Mouse (Mus musculus) stomach, embryonic 15.5 days (tissue): ENCODE data around the gene Crx. TPM values are rescaled to one million over a fixed set of nuclear protein-coding genes. Genes with fewer than 3 reads are reported as not detected.
"Not testable (repeated sequence)": the region's sequence is repeated elsewhere in the genome, so short reads cannot be mapped to it uniquely, and the experiment has no call there.

Experiments used
- ATAC-seq: fragments of 200-750 bp; cut with Nextera tagmentation; 2 replicates; pipeline ENCODE4 v1.8.0; 2017; ENCODE audit warnings: low read depth, moderate number of reproducible peaks, moderate TSS enrichment; ENCODE audit not compliant: insufficient read depth, low FRiP score
- H3K27ac ChIP-seq: fragments of 300-500 bp; sonication (generic); 2 replicates; pipeline ENCODE4 v1.5.1; 2015; ENCODE audit warnings: mild to moderate bottlenecking, inconsistent platforms
- H3K27me3 ChIP-seq: fragments of 300-500 bp; sonication (generic); replicated peaks from 2 replicates; pipeline ENCODE4 v1.6.1; 2015; ENCODE audit warnings: inconsistent platforms
- H3K36me3 ChIP-seq: fragments of 300-500 bp; sonication (generic); 2 replicates; pipeline ENCODE4 v1.6.1; 2015; ENCODE audit warnings: inconsistent platforms
- H3K4me1 ChIP-seq: fragments of 300-500 bp; sonication (generic); 2 replicates; pipeline ENCODE4 v1.6.1; 2015; ENCODE audit warnings: inconsistent platforms
- H3K4me2 ChIP-seq: fragments of 300-500 bp; sonication (generic); 2 replicates; pipeline ENCODE4 v1.6.1; 2015; ENCODE audit warnings: mild to moderate bottlenecking, inconsistent platforms
- H3K4me3 ChIP-seq: fragments of 300-500 bp; sonication (generic); replicated peaks from 2 replicates; pipeline ENCODE4 v1.5.1; 2015; ENCODE audit warnings: inconsistent platforms
- H3K9ac ChIP-seq: fragments of 300-500 bp; sonication (generic); 2 replicates; pipeline ENCODE4 v1.6.1; 2015; ENCODE audit warnings: inconsistent platforms
- H3K9me3 ChIP-seq: fragments of 300-500 bp; sonication (generic); 2 replicates; pipeline ENCODE4 v1.6.1; 2016; ENCODE audit warnings: inconsistent platforms
- WGBS: fragments of 180-500 bp; shearing (Covaris S2); methylation state at CpG from one replicate; pipeline ENCODE4 v1.1.7; 2015; 5-methylcytosine and 5-hydroxymethylcytosine counted together
- polyA plus RNA-seq: library from polyadenylated mRNA; unstranded; fragments of >200 nt; fragmentation: Nextera tagmentation; extraction: Ambion mirVana; gene quantifications from 2 replicates; pipeline ENCODE4 v1.2.1, GENCODE M21; 2015

The Crx gene
- polyA plus RNA-seq, result not detected in 2 replicates

DNA sequence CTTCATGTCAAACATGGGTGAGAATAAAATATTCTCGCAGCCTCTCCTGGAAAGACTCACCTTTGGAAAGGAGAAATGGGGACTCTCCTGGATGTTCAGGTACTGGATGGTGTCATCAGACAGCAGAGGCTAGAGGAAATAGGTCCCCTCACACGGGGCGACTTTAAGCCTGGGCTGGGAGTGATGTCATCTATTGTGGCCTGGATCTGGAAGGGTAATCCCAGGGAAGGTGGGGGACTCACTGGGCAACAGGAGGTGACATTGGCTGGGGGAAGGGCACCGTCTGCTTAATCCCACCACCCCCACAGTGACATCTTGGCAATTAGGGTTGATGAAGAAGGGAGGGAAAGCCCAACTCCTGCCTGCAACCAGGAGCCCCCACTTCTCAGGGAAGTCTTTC is at the start of gene Crx:
Crx (minus strand) TSS at position 213 of the 400 bp plus-strand sequence.
- WGBS, result 40% methylated on average over 4 of the region's 4 CpGs
- Histone ChIP-seq H3K27me3 (no peaks in the 10 kb centered on the region), H3K4me3 (no peak within 1 kb of the TSS), H3K27ac (no peak within 1 kb of the TSS), H3K36me3 (no peaks in the 10 kb centered on the region), H3K4me2 (no peak within 1 kb of the TSS), H3K4me1 (no peaks in the 10 kb centered on the region), H3K9me3 (no peaks in the 10 kb centered on the region), H3K9ac (no peak within 1 kb of the TSS)
- ATAC-seq, result no peak

DNA sequence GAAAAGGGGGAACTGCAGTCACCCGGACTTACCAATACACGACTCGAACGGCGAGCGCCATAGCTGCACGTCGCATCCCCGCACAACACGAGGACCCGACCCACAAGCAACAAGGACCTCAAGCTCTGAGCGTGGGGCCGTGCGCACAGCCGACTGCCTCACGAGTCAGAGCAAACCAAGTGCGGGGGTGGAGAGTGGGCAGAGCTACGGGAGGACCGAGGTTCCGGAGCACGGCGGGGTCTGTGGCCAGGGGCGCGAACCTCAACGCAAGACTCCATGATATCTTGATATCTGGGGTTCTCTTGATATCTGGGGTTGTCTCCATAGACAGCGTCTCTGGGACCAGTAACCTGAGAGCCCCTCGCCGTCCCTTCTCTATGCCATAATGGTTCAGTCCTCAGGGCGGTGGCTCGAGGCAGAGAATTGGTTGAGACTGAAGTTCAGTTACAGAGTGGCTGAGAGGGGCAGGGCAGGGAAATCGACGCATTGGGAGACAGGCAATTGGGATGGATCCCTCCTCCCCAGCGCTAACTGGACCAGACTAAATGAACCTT is 42.5 kb upstream of the Crx start, which contains the start of gene Selenow:
Selenow (minus strand) TSS at position 183 of the 554 bp plus-strand sequence.
- peak within 1 kb of the TSS; percentile 81 for H3K4me3 ChIP-seq
- H3K9me3 ChIP-seq, result no peaks in the 10 kb centered on the region
- peaks cover 15% of the 10 kb centered on the region for H3K4me1 ChIP-seq
- under 1% methylated on average over 33 of the region's 33 CpGs for WGBS
- H3K4me2 ChIP-seq, result peak within 1 kb of the TSS; percentile 70
- H3K9ac ChIP-seq, result peak within 1 kb of the TSS; percentile 73
- no peaks in the 10 kb centered on the region for H3K27me3 ChIP-seq
- peak within 1 kb of the TSS; percentile 85 for H3K27ac ChIP-seq
- H3K36me3 ChIP-seq, result peaks cover 23% of the 10 kb centered on the region
- ATAC-seq, result peak; percentile 95

DNA sequence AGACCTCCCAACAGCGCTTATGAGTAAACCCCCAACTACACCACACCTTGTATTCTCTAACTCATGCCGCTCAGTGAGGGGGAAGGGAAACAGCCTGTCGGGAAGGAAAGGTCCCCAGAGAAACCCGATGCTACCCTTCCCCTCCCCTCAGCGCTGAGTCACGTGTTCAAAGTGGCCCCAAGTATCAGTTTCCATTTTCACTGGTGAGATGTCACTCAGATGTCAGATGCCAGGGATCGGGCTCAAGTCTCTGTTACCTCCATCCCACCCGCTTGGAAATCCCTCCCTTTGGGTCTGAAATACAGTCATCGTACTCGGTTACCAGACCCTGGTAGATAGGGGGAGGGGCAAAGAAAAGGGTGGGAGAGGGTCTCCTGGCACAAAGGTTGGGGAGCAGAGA is 42.0 kb upstream of the Crx start:
- peak overlapping the region; percentile 81 for H3K4me3 ChIP-seq
- H3K27me3 ChIP-seq, result no peaks in the 10 kb centered on the region
- peak overlapping the region; percentile 73 for H3K9ac ChIP-seq
- peaks cover 24% of the 10 kb centered on the region for H3K36me3 ChIP-seq
- ATAC-seq, result peak; percentile 17; the same call in 1 of the 2 replicates
- H3K4me1 ChIP-seq, result peaks cover 15% of the 10 kb centered on the region
- peak overlapping the region; percentile 85 for H3K27ac ChIP-seq
- peak overlapping the region; percentile 70 for H3K4me2 ChIP-seq
- 0% methylated on average over 10 of the region's 10 CpGs for WGBS
- H3K9me3 ChIP-seq, result no peaks in the 10 kb centered on the region

DNA sequence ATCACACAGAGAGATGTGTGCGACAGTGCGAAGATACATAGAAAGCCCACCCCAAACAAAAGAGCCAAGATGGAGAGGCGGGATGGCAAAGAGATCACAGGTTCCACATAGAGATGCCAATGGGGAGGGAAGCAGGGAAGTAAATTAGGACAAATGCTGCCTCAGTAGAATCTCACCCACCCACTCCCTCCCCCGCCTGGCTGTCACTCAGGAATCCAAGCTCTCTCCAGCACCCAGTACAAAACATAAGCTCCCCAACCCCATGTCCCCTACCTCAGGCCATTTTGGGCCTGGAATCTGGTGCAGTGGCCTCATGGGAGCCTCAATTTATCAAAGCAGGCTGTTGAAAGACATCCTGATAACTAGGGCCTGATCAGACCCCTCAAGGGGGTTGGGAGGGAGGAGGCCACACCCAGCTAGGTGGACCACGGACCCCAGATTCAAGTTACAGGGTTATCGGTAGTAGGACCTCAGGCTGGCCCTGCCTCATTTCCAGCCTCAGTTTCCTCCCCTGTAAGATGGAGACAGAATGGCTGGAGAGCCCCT is 41.0 kb upstream of the Crx start:
- H3K4me2 ChIP-seq, result peak overlapping the region; percentile 70
- no peaks in the 10 kb centered on the region for H3K9me3 ChIP-seq
- H3K4me3 ChIP-seq, result peak overlapping the region; percentile 81
- peaks cover 24% of the 10 kb centered on the region for H3K36me3 ChIP-seq
- peaks cover 15% of the 10 kb centered on the region for H3K4me1 ChIP-seq
- no peak for ATAC-seq
- H3K27me3 ChIP-seq, result no peaks in the 10 kb centered on the region
- H3K27ac ChIP-seq, result no peak overlapping the region
- peak overlapping the region; percentile 73; the same call in 1 of the 2 replicates for H3K9ac ChIP-seq
- WGBS, result 89% methylated on average over 6 of the region's 6 CpGs

- Histone ChIP-seq H3K27ac (no peak overlapping the region), H3K36me3 (peaks cover 24% of the 10 kb centered on the region), H3K9me3 (no peaks in the 10 kb centered on the region), H3K9ac (no peak overlapping the region), H3K4me3 (no peak overlapping the region), H3K4me2 (no peak overlapping the region), H3K27me3 (no peaks in the 10 kb centered on the region), H3K4me1 (peaks cover 15% of the 10 kb centered on the region)
- ATAC-seq, result no peak
- 93% methylated on average over 9 of the region's 9 CpGs for WGBS
Measured at GRCm38 (mm10) chr7:15919947-15920346, 40.2 kb upstream of the Crx start.

DNA sequence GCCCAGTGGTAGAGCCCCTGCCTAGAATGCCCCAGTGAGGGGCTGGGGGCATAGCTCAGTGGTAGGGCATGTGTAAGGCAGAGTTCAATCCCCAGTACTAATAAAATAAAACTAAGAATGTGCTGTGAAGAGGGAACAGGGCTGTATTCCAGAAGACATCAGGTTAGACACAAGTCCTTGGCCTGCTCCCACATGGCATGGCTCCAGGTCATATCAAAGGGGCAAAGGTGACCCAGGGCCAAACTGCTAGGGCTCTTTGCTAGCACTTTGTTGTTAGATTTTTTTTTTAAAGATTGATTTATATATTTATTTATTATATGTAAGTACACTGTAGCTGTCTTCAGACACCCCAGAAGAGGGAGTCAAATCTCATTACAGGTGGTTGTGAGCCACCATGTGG is 38.6 kb upstream of the Crx start:
- H3K9me3 ChIP-seq, result no peaks in the 10 kb centered on the region
- ATAC-seq, result no peak
- no peak overlapping the region for H3K27ac ChIP-seq
- H3K4me3 ChIP-seq, result no peak overlapping the region
- H3K27me3 ChIP-seq, result no peaks in the 10 kb centered on the region
- peaks cover 24% of the 10 kb centered on the region for H3K36me3 ChIP-seq
- H3K9ac ChIP-seq, result no peak overlapping the region
- no peak overlapping the region for H3K4me2 ChIP-seq
- H3K4me1 ChIP-seq, result peaks cover 15% of the 10 kb centered on the region

DNA sequence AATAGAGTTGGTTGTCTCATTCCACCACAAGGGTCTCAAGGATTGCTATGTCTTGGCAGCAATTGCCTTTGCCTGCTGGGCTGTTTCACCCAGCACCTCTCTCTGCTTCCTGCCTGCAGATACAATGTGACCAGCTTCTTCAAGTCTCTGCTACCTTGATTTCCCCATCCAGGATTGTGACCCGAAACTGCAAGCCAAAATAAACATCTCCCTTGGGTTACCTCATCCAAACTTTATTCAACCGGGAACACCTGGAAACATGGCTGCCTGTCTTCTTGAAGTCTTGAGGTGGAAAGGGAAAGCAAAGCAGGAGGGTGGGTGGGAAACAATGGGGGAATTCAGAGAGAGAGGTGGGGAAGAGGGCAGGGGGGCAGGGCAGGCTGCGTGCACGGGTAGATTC is 37.2 kb upstream of the Crx start:
- Histone ChIP-seq H3K9ac (no peak overlapping the region), H3K27me3 (no peaks in the 10 kb centered on the region), H3K36me3 (peaks cover 24% of the 10 kb centered on the region), H3K27ac (no peak overlapping the region), H3K9me3 (no peaks in the 10 kb centered on the region), H3K4me3 (no peak overlapping the region), H3K4me2 (no peak overlapping the region), H3K4me1 (peaks cover 15% of the 10 kb centered on the region)
- 86% methylated on average over 4 of the region's 4 CpGs for WGBS
- no peak for ATAC-seq

- Histone ChIP-seq H3K4me1 (peaks cover 11% of the 10 kb centered on the region), H3K27me3 (no peaks in the 10 kb centered on the region), H3K27ac (no peak overlapping the region), H3K4me2 (no peak overlapping the region), H3K9ac (no peak overlapping the region), H3K4me3 (no peak overlapping the region), H3K36me3 (peaks cover 24% of the 10 kb centered on the region), H3K9me3 (no peaks in the 10 kb centered on the region)
- no peak for ATAC-seq
- 80% methylated on average over 3 of the region's 3 CpGs for WGBS
Measured at GRCm38 (mm10) chr7:15916134-15916723, 36.5 kb upstream of the Crx start.

- H3K9ac ChIP-seq, H3K4me3 ChIP-seq, H3K27me3 ChIP-seq, H3K27ac ChIP-seq, H3K4me1 ChIP-seq, H3K9me3 ChIP-seq, H3K4me2 ChIP-seq, ATAC-seq: not testable (repeated sequence)
- 79% methylated on average over 4 of the region's 4 CpGs for WGBS
- peaks cover 24% of the 10 kb centered on the region for H3K36me3 ChIP-seq
Measured at GRCm38 (mm10) chr7:15915695-15916094, 35.9 kb upstream of the Crx start.

DNA sequence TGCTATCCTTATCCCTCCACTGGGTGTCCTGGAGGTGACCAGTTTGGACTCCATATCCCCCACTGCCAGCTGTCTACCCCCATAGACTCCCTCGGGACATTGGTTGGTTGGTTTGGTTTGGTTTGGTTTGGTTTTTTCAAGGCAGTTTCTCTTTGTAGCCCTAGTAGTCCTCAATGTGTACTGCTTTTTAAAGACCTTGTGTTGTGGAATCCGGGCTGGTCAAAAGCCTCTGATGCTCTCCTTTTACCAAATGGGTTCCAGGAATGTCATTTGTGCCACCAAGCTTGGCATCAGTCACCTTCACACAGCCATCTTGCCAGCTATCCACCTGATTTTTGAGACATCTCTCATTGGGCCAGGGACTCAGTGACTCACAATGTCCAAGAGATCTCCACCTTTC is 35.0 kb upstream of the Crx start:
- no peak for ATAC-seq
- WGBS, result 79% methylated on average over 2 of the region's 2 CpGs
- Histone ChIP-seq H3K27ac (no peak overlapping the region), H3K4me1 (no peaks in the 10 kb centered on the region), H3K4me3 (no peak overlapping the region), H3K27me3 (no peaks in the 10 kb centered on the region), H3K4me2 (no peak overlapping the region), H3K9me3 (no peaks in the 10 kb centered on the region), H3K36me3 (peaks cover 16% of the 10 kb centered on the region), H3K9ac (no peak overlapping the region)

DNA sequence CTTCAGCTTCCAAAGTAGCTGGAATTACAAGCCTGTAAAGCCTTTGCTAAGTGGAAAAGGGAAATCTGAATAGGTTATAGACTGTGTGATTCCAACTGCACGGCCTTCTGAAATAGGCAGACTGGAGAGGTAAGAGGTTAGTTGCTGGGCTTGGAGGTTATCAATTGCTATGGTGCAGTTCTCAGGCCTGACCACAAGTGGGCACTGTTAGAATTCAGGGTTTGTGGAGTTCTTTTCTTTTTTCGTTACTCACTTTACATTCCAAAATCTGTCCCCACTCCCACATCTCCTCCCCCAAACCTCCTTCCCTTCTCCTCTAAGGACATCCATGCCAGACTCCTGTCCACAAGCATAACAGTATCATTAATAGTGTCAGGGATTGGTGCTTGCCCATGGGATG is 34.5 kb upstream of the Crx start:
- H3K9ac ChIP-seq, result no peak overlapping the region
- H3K36me3 ChIP-seq, result peaks cover 11% of the 10 kb centered on the region
- no peaks in the 10 kb centered on the region for H3K27me3 ChIP-seq
- WGBS, result 37% methylated on average over 2 of the region's 2 CpGs
- no peaks in the 10 kb centered on the region for H3K9me3 ChIP-seq
- H3K4me3 ChIP-seq, result no peak overlapping the region
- no peak for ATAC-seq
- no peak overlapping the region for H3K4me2 ChIP-seq
- no peaks in the 10 kb centered on the region for H3K4me1 ChIP-seq
- H3K27ac ChIP-seq, result no peak overlapping the region

DNA sequence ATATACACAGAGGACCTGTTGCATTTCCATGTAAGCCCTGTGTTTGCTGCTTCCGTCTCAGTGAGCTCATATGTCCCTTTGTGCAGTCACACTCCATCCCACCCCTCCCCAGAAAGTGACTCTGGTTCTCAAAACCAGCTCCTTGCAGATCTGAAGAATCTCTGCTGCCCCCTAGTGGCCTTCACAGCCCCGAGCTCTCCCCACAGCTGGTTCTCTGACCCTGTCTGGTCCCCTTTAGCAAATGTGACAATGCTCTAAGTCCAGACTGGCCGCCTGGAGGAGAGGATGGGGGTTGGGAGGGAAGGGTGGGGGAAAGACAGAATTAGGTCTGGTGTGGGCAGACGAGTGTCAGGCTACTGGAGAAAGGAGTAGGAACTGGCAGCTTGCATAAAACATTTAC is 32.4 kb upstream of the Crx start:
- H3K27ac ChIP-seq, result no peak overlapping the region
- no peak overlapping the region for H3K4me2 ChIP-seq
- H3K4me3 ChIP-seq, result no peak overlapping the region
- H3K4me1 ChIP-seq, result no peaks in the 10 kb centered on the region
- no peaks in the 10 kb centered on the region for H3K36me3 ChIP-seq
- H3K9ac ChIP-seq, result no peak overlapping the region
- ATAC-seq, result peak; percentile 18; the same call in 1 of the 2 replicates
- WGBS, result 1% methylated on average over 4 of the region's 4 CpGs
- no peaks in the 10 kb centered on the region for H3K9me3 ChIP-seq
- H3K27me3 ChIP-seq, result no peaks in the 10 kb centered on the region
